Mouse (Mus musculus): ENCODE data around the gene Ubn2.

The Ubn2 gene

GRCm38 (mm10) chr6:38433261-38434033 lies at the start of gene Ubn2:
Gene Ubn2 (plus strand): TSS chr6:38433950.
- CTCF ChIA-PET, result interaction anchor here in 1 of 4 experiments (0.7 kb wide), 1 partner anchor 215 kb away, joined by 3 read pairs; no protein-coding TSS in a partner anchor
- POLR2A ChIA-PET, result interaction anchor here in 3 of 4 experiments (0.6 to 3.3 kb wide), 36 partner anchors 9 to 1554 kb away, joined by 3 to 31 read pairs (median 4); partner anchors contain the start of genes Luc7l2 (in 3 of the 3), Fmc1 (in 2 of the 3) and Ttc26 (in 2 of the 3)

DNA sequence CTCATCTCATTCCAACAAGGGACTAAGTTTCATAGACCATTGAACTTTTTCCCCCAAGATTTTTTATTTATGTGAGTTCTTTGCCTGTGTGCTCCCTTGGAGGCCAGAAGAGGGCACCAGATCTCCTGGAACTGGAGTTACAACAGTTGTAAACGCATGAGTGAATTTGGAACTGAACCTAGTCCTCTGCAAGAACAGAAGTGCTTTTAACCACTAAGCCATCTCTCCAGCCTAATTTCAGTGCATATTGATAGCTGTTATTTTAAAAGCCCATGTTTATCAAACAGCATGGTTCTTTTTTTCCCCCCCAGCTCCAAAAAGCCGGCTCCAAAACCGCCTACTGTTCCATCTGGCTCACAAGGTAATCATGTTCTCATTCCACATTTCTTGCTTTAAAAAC lies 44.1 kb upstream of the Ubn2 start:
- POLR2A ChIA-PET, result interaction anchor here in 2 of 4 experiments (0.9 to 2.7 kb wide), 5 partner anchors 8 to 161 kb away, joined by 3 to 9 read pairs (median 4); partner anchors contain the start of genes Luc7l2 (in 1 of the 2), Ttc26 (in 1 of the 2) and Zc3hav1l (in 1 of the 2)
- CTCF ChIA-PET, result interaction anchor here in 2 of 4 experiments (0.5 to 2.0 kb wide), 4 partner anchors 9 to 879 kb away, joined by 3 to 6 read pairs (median 4); partner anchors contain the start of gene Ttc26 (in 1 of the 2)

GRCm38 (mm10) chr6:38432457-38432856 lies 1.3 kb upstream of the Ubn2 start:
- ChIA-PET POLR2A (interaction anchor here in 2 of 4 experiments (0.6 to 3.3 kb wide), 16 partner anchors 9 to 1090 kb away, joined by 3 to 31 read pairs (median 4); partner anchors contain the start of genes Fmc1 (in 2 of the 2), Luc7l2 (in 1 of the 2) and Ttc26 (in 1 of the 2)), CTCF (interaction anchor here in 1 of 4 experiments (0.7 kb wide), 1 partner anchor 30 kb away, joined by 3 read pairs; no protein-coding TSS in a partner anchor)

GRCm38 (mm10) chr6:38434055-38435023 lies 589 bp downstream of the Ubn2 start:
- ChIA-PET POLR2A (interaction anchor here in 3 of 4 experiments (0.6 to 3.3 kb wide), 47 partner anchors 8 to 1555 kb away, joined by 3 to 31 read pairs (median 3); partner anchors contain the start of genes Luc7l2 (in 3 of the 3), Ttc26 (in 3 of the 3) and Fmc1 (in 2 of the 3)), CTCF (interaction anchor here in 2 of 4 experiments (0.9 to 1.0 kb wide), 2 partner anchors 114 to 302 kb away, joined by 3 to 4 read pairs; no protein-coding TSS in a partner anchor)

DNA sequence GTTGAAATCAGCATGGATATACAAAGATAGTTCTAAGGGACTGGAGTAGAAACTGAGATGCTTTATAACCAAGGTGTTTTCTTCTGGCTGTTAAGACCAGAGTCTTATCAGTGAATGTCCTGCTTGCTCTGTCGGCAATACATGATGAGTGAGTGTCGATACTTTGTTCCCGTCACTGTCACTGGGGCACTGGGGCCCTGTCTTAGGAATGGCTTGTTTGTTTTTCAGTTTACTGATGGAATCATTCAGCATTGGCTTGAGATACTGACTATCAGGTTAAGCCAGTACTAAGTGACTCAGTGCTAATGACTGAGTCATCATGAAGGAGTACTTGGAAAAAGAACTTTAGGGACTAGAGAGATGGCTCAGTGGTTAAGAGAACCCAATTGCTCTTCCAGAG lies 10.1 kb downstream of the Ubn2 start:
- ChIA-PET POLR2A (no interaction called here), CTCF (no interaction called here)

GRCm38 (mm10) chr6:38448295-38448694 lies 14.5 kb downstream of the Ubn2 start:
- POLR2A ChIA-PET, result interaction anchor here in 2 of 4 experiments (0.7 to 1.6 kb wide), 3 partner anchors 16 to 44 kb away, joined by 3 read pairs; no protein-coding TSS in a partner anchor
- CTCF ChIA-PET, result interaction anchor here in 1 of 4 experiments (1.3 kb wide), 1 partner anchor 44 kb away, joined by 6 read pairs; no protein-coding TSS in a partner anchor

- CTCF ChIA-PET, result no interaction called here
- POLR2A ChIA-PET, result interaction anchor here in 1 of 4 experiments (1.7 kb wide), 1 partner anchor 20 kb away, joined by 3 read pairs; the partner anchor contains the start of gene Ubn2
Observed at GRCm38 (mm10) chr6:38453049-38453448, 19.3 kb downstream of the Ubn2 start.

GRCm38 (mm10) chr6:38456425-38456824 lies 22.7 kb downstream of the Ubn2 start:
- POLR2A ChIA-PET, result interaction anchor here in 2 of 4 experiments (0.6 to 1.5 kb wide), 5 partner anchors 8 to 251 kb away, joined by 3 to 5 read pairs (median 3); no protein-coding TSS in a partner anchor
- CTCF ChIA-PET, result interaction anchor here in 1 of 4 experiments (0.6 kb wide), 1 partner anchor 827 kb away, joined by 3 read pairs; no protein-coding TSS in a partner anchor

DNA sequence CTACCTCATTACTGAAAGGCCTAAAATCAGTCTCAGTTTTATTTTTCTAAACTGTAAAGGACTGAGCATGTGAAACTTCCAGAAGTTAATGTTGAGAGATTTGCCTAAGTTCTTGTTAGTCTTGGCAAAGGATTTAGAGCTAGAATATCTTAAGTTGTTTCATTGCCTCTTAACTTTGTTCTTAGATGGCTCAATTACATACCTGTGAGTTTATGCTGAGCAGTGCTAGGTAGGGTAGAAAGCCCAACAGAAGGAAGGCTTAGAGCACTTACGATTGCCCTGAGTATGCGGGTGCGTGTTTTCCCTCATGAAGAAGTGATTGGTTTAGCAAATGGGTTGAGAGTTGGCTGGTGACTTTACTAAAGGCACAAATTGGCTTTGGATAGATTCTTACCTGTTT lies 24.3 kb downstream of the Ubn2 start:
- CTCF ChIA-PET, result no interaction called here
- POLR2A ChIA-PET, result no interaction called here

GRCm38 (mm10) chr6:38469591-38469990 lies 35.8 kb downstream of the Ubn2 start:
- ChIA-PET CTCF (no interaction called here), POLR2A (interaction anchor here in 1 of 4 experiments (1.5 kb wide), 1 partner anchor 21 kb away, joined by 3 read pairs; no protein-coding TSS in a partner anchor)

DNA sequence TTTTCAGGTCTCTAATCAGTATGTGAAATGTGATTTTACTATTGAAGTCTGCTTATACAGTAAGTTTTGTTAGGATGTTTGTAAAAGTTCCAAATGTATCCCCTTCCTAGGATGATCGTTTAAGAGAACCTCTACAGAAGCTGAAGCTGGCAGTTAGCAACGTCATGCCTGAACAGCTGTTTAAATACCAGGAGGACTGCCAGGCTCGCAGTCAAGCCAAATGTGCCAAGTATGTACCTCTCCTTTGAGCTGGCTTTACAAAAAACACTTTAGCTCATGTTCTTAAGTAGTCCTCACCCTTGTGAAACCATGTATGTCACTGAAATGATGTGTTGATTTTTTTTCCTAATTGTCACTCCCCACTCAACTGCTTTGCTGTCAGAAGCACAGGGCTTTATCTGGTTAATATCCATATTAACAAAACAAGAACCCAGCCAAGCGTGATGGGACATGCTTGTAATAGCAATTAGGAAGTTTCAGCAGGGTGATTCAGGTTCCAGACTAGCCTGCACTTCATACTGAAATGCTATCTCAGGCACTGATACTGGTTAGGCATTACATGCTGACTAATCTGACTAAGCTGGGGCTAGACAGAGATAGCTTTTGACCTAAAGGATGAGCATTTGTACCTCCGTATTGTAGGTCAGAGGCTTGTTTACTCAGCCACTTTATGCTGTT lies 48.1 kb downstream of the Ubn2 start:
- POLR2A ChIA-PET, result interaction anchor here in 2 of 4 experiments (0.6 to 2.4 kb wide), 7 partner anchors 45 to 1178 kb away, joined by 3 to 11 read pairs (median 4); partner anchors contain the start of genes Luc7l2 (in 2 of the 2) and Fmc1 (in 1 of the 2)
- CTCF ChIA-PET, result interaction anchor here in 3 of 4 experiments (0.6 to 1.3 kb wide), 5 partner anchors 10 to 475 kb away, joined by 3 to 5 read pairs (median 4); no protein-coding TSS in a partner anchor

- ChIA-PET POLR2A (interaction anchor here in 3 of 4 experiments (0.6 to 2.6 kb wide), 14 partner anchors 12 to 59 kb away, joined by 3 to 12 read pairs (median 4); partner anchors contain the start of genes Fmc1 (in 3 of the 3), Luc7l2 (in 1 of the 3) and Ubn2 (in 1 of the 3)), CTCF (interaction anchor here (0.6 to 1.9 kb wide), 27 partner anchors 10 to 421 kb away, joined by 3 to 36 read pairs (median 4); partner anchors contain the start of genes Fmc1 (in 2 of the 4), Luc7l2 (in 1 of the 4) and Ttc26 (in 1 of the 4))
Observed at GRCm38 (mm10) chr6:38492550-38492949, 58.8 kb downstream of the Ubn2 start.

GRCm38 (mm10) chr6:38495641-38496040 lies 61.9 kb downstream of the Ubn2 start:
- CTCF ChIA-PET, result no interaction called here
- POLR2A ChIA-PET, result interaction anchor here in 2 of 4 experiments (0.5 to 1.1 kb wide), 5 partner anchors 10 to 139 kb away, joined by 3 to 5 read pairs (median 3); partner anchors contain the start of gene Fmc1 (in 1 of the 2)

GRCm38 (mm10) chr6:38512096-38512495 lies 78.3 kb downstream of the Ubn2 start:
- POLR2A ChIA-PET, result interaction anchor here in 2 of 4 experiments (0.7 to 1.6 kb wide), 11 partner anchors 8 to 822 kb away, joined by 3 to 8 read pairs (median 4); partner anchors contain the start of genes Fmc1 (in 1 of the 2) and Luc7l2 (in 1 of the 2)
- CTCF ChIA-PET, result interaction anchor here (0.7 to 1.8 kb wide), 8 partner anchors 9 to 920 kb away, joined by 3 to 5 read pairs (median 4); no protein-coding TSS in a partner anchor

GRCm38 (mm10) chr6:38512830-38513229 lies 79.1 kb downstream of the Ubn2 start:
- ChIA-PET POLR2A (interaction anchor here in 3 of 4 experiments (0.6 to 3.0 kb wide), 9 partner anchors 16 to 63 kb away, joined by 3 to 10 read pairs (median 4); partner anchors contain the start of genes Luc7l2 (in 2 of the 3) and Fmc1 (in 1 of the 3)), CTCF (interaction anchor here (0.6 to 1.8 kb wide), 5 partner anchors 10 to 412 kb away, joined by 3 to 5 read pairs (median 3); no protein-coding TSS in a partner anchor)

DNA sequence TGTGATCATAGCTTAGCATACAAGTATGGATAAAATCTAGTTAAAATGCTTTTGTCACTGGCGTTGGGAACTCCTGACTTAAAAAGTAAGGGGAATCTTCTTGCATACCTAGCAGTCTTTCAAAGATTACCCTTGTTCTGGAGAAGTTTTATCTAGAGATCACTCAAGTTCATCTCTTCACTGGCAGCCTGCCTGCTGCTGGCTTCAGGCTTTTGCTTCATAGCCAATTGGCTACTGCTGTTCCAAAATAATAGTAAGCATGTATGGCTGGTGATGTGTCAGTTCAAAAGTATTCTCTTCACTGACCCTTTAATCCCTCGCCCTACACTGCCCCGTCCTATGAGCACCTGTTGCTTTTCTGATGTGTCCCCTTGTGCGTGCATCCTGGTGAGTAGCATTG lies 81.5 kb downstream of the Ubn2 start:
- ChIA-PET POLR2A (interaction anchor here in 2 of 4 experiments (0.8 to 3.0 kb wide), 8 partner anchors 8 to 222 kb away, joined by 3 to 11 read pairs (median 4); partner anchors contain the start of genes Fmc1 (in 1 of the 2) and Luc7l2 (in 1 of the 2)), CTCF (interaction anchor here in 1 of 4 experiments (1.5 kb wide), 1 partner anchor 23 kb away, joined by 4 read pairs; no protein-coding TSS in a partner anchor)

All from embryonic stem cell, embryonic (primary cell).